Mouse (Mus musculus) liver, embryonic 11.5 days (tissue): ENCODE measurements around the gene H2al1j. TPM values are rescaled to one million over a fixed set of nuclear protein-coding genes. Genes with fewer than 3 reads are reported as not detected.

Experiments used
- ATAC-seq: fragments of 200-750 bp; cut with Nextera tagmentation; replicated peaks from 2 replicates; pipeline ENCODE4 v1.8.0; 2017; ENCODE audit warnings: moderate number of reproducible peaks, mild to moderate bottlenecking, moderate TSS enrichment, moderate library complexity; ENCODE audit not compliant: low FRiP score
- DNase-seq: peaks from one replicate; pipeline ENCODE4 v3.0.0-alpha.2; 2017; ENCODE audit warnings: low spot score
- H3K27ac ChIP-seq: fragments of 300-500 bp; sonication (generic); 2 replicates; pipeline ENCODE4 v1.5.1; 2014; ENCODE audit warnings: mild to moderate bottlenecking, low read depth, low read length, control low read depth
- H3K27me3 ChIP-seq: fragments of 300-500 bp; sonication (generic); replicated peaks from 2 replicates; pipeline ENCODE4 v1.6.1; 2014; ENCODE audit warnings: low read length, mixed read lengths; ENCODE audit not compliant: control insufficient read depth, insufficient read depth
- H3K36me3 ChIP-seq: fragments of 300-500 bp; sonication (generic); 2 replicates; pipeline ENCODE4 v1.6.1; 2014; ENCODE audit warnings: mild to moderate bottlenecking, low read length, moderate library complexity, mixed read lengths; ENCODE audit not compliant: control insufficient read depth, insufficient read depth
- H3K4me1 ChIP-seq: fragments of 300-500 bp; sonication (generic); replicated peaks from 2 replicates; pipeline ENCODE4 v1.6.1; 2014; ENCODE audit warnings: low read length, mixed read lengths; ENCODE audit not compliant: control insufficient read depth, insufficient read depth
- H3K4me2 ChIP-seq: fragments of 300-500 bp; sonication (generic); 2 replicates; pipeline ENCODE4 v1.6.1; 2014; ENCODE audit warnings: mild to moderate bottlenecking, control low read depth, moderate library complexity
- H3K4me3 ChIP-seq: fragments of 300-500 bp; sonication (generic); 2 replicates; pipeline ENCODE4 v1.5.1; 2014; ENCODE audit warnings: low read depth, low read length, control low read depth
- H3K9ac ChIP-seq: fragments of 300-500 bp; sonication (generic); 2 replicates; pipeline ENCODE4 v1.6.1; 2014; ENCODE audit warnings: low read depth, low read length, control low read depth
- H3K9me3 ChIP-seq: fragments of 300-500 bp; sonication (generic); 2 replicates; pipeline ENCODE4 v1.6.1; 2016; ENCODE audit warnings: low read length, inconsistent platforms, mixed read lengths; ENCODE audit not compliant: control insufficient read depth
- WGBS: fragments of 180-500 bp; shearing (Covaris S2); extraction: QIAGEN DNeasy Blood & Tissue Kit; methylation state at CpG from one replicate; pipeline ENCODE4 v1.1.7; 2014; 5-methylcytosine and 5-hydroxymethylcytosine counted together
- polyA plus RNA-seq: library from polyadenylated mRNA; unstranded; fragments of >200 nt; fragmentation: Nextera tagmentation; extraction: Ambion mirVana; gene quantifications from 2 replicates; pipeline ENCODE4 v1.2.1, GENCODE M21; 2014

Gene H2al1j
- polyA plus RNA-seq, 1 experiment from 2014 or later, result not detected

GRCm38 (mm10) chrX:11365151-11365550 is 37.5 kb downstream of the H2al1j start:
- Histone ChIP-seq H3K36me3 (no peaks in the 10 kb centered on the region), H3K4me3 (no peak overlapping the region), H3K4me1 (no peaks in the 10 kb centered on the region), H3K27me3 (0 out of 2 replicates have a peak, but pooled peaks cover 2% of the 10 kb centered on the region), H3K4me2 (no peak overlapping the region), H3K9ac (no peak overlapping the region), H3K9me3 (no peaks in the 10 kb centered on the region), H3K27ac (no peak overlapping the region)
- DNase-seq (no peak), ATAC-seq (no peak)
- 54% methylated on average over 12 of the region's 12 CpGs for WGBS

Other genes starting within 250 kb of the H2al1j start
- not detected in 2 replicates for gene H2al1a, start 28.6 kb upstream of the H2al1j start, polyA plus RNA-seq
- gene H2al1b, start 25.4 kb upstream of the H2al1j start, polyA plus RNA-seq, result not detected in 2 replicates
- not detected in 2 replicates for gene H2al1c, start 22.2 kb upstream of the H2al1j start, polyA plus RNA-seq
- gene H2al1d, start 19.0 kb upstream of the H2al1j start, polyA plus RNA-seq, result not detected in 2 replicates
- gene H2al1e, start 15.9 kb upstream of the H2al1j start, polyA plus RNA-seq, result not detected in 2 replicates
- gene H2al1f, start 12.7 kb upstream of the H2al1j start, polyA plus RNA-seq, result not detected in 2 replicates
- not detected in 2 replicates for gene H2al1g, start 9.6 kb upstream of the H2al1j start, polyA plus RNA-seq
- gene H2al1h, start 6.3 kb upstream of the H2al1j start, polyA plus RNA-seq, result not detected in 2 replicates
- gene H2al1i, start 3.2 kb upstream of the H2al1j start, polyA plus RNA-seq, result not detected in 2 replicates